ENCODE assay signal across 8 mouse cellular contexts in the genomic region with DNA sequence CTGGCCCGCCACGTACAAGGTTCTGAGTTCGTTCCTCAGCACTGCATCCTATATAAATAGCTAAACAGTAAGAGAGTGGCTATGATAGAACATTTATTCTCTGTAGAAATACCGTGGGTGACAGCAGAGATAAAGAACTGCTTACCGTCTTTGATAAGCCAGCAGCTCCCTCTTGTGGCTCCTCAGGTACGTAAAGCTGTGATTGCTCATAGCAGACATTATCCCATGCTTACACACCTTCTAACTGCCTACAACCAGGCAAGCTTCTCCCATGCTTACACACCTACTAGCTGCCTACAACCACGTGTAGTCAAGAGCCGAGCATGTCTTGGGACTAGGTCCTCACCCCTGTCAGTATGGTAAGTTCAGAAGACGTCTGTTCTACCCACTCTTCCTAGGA. TPM values are rescaled to one million over a fixed set of nuclear protein-coding genes. Genes with fewer than 3 reads are reported as not detected.
DNase-seq lines count a peak whose midpoint lies in the region; ATAC-seq and TF ChIP-seq lines count a peak whose summit lies in the region.

No protein-coding gene starts in this region.

- peak; percentile 81 for TF ChIP-seq CTCF in lung, embryonic 14.5 days (IDR thresholded peaks at IDR 0.05; ENCODE audit: low read depth)

- peak; percentile 55 for DNase-seq in forebrain, embryonic 11.5 days (ENCODE audit: low spot score)
- DNase-seq in adrenal gland, adult (ENCODE audit: inconsistent age in 2 of 2, low spot score in 1 of 2) = peak; percentile 54 to 87
- peak; percentile 77 for DNase-seq in embryo, embryonic 10.5 days (ENCODE audit: low spot score)
- peak; percentile 57 to 69 for DNase-seq in heart, postnatal 14 days
- DNase-seq in layer of hippocampus, adult 18-20 months (ENCODE audit: low spot score in 2 of 2) = peak; percentile 43 to 83
- DNase-seq in lung, embryonic 14.5 days = peak; percentile 81
- peak; percentile 52 to 66 for DNase-seq in right cerebral cortex, postnatal 36 days (ENCODE audit: low spot score in 2 of 2)

- no peak overlapping the region for H3K4me3 ChIP-seq in forebrain, embryonic 11.5 days (ENCODE audit: low read depth, low read length)
- no peak overlapping the region for H3K4me3 ChIP-seq in forebrain, embryonic 12.5 days (replicated peaks)
- H3K4me3 ChIP-seq in lung, embryonic 14.5 days (ENCODE audit: low read depth, low read length) = no peak overlapping the region

- no peak overlapping the region for H3K4me2 ChIP-seq in forebrain, embryonic 11.5 days (ENCODE audit: low read depth, low read length, severe bottlenecking)
- H3K4me2 ChIP-seq in forebrain, embryonic 12.5 days = no peak overlapping the region
- H3K4me2 ChIP-seq in lung, embryonic 14.5 days = no peak overlapping the region

- no peaks in the 10 kb centered on the region for H3K36me3 ChIP-seq in forebrain, embryonic 11.5 days (ENCODE audit: control insufficient read depth, insufficient read depth, low read length)
- no peaks in the 10 kb centered on the region for H3K36me3 ChIP-seq in forebrain, embryonic 12.5 days (replicated peaks)
- H3K36me3 ChIP-seq in lung, embryonic 14.5 days (ENCODE audit: insufficient read depth) = no peaks in the 10 kb centered on the region

- no peaks in the 10 kb centered on the region for H3K4me1 ChIP-seq in forebrain, embryonic 11.5 days (replicated peaks; ENCODE audit: control insufficient read depth, insufficient read depth, low read length)
- H3K4me1 ChIP-seq in forebrain, embryonic 12.5 days = no peaks in the 10 kb centered on the region
- H3K4me1 ChIP-seq in lung, embryonic 14.5 days (ENCODE audit: insufficient read depth) = no peaks in the 10 kb centered on the region

- H3K27ac ChIP-seq in forebrain, embryonic 11.5 days (ENCODE audit: low read depth, low read length) = no peak overlapping the region
- no peak overlapping the region for H3K27ac ChIP-seq in forebrain, embryonic 12.5 days
- no peak overlapping the region for H3K27ac ChIP-seq in lung, embryonic 14.5 days (ENCODE audit: low read depth)

- no peaks in the 10 kb centered on the region for H3K9me3 ChIP-seq in forebrain, embryonic 11.5 days (ENCODE audit: control insufficient read depth, low read length)
- no peaks in the 10 kb centered on the region for H3K9me3 ChIP-seq in forebrain, embryonic 12.5 days
- H3K9me3 ChIP-seq in lung, embryonic 14.5 days (ENCODE audit: low read depth, low read length) = no peaks in the 10 kb centered on the region

- WGBS in forebrain, embryonic 11.5 days = 31% methylated on average over 9 of the region's 9 CpGs
- WGBS in forebrain, embryonic 12.5 days = 24% methylated on average over 9 of the region's 9 CpGs
- 17% methylated on average over 9 of the region's 9 CpGs for WGBS in lung, embryonic 14.5 days

- no peaks in the 10 kb centered on the region for H3K27me3 ChIP-seq in forebrain, embryonic 11.5 days (ENCODE audit: control insufficient read depth, insufficient read depth, low read length)
- peaks cover 3% of the 10 kb centered on the region; the same call in 1 of the 2 replicates for H3K27me3 ChIP-seq in forebrain, embryonic 12.5 days
- H3K27me3 ChIP-seq in lung, embryonic 14.5 days (ENCODE audit: insufficient read depth, low read length) = no peaks in the 10 kb centered on the region

- ATAC-seq in forebrain, embryonic 11.5 days (replicated peaks; ENCODE audit: low FRiP score) = no peak
- no peak for ATAC-seq in forebrain, embryonic 12.5 days (ENCODE audit: low FRiP score)
- ATAC-seq in lung, embryonic 14.5 days (ENCODE audit: insufficient read depth) = no peak; the same call in 1 of the 2 replicates

- H3K9ac ChIP-seq in forebrain, embryonic 11.5 days (ENCODE audit: low read length) = no peak overlapping the region
- no peak overlapping the region for H3K9ac ChIP-seq in forebrain, embryonic 12.5 days
- no peak overlapping the region for H3K9ac ChIP-seq in lung, embryonic 14.5 days

- intact Hi-C loops in heart, postnatal 14 days (cut with DNase I) = loop anchor here (2.0 kb wide), 1 partner anchor 61 kb away; no protein-coding TSS in a partner anchor

RNA-seq across cellular contexts. Expression of a gene that starts 7.5 kb away (rescaled TPM):
- not detected in 2 replicates for polyA plus RNA-seq in forebrain, embryonic 11.5 days (2014; fragmentation: Nextera tagmentation; extraction: Ambion mirVana)
- polyA plus RNA-seq in forebrain, embryonic 12.5 days (2016; fragmentation: Nextera tagmentation; extraction: Ambion mirVana) = not detected in 2 replicates
- not detected for total RNA-seq in heart, postnatal 14 days (2021)
- total RNA-seq in layer of hippocampus, adult 18-20 months (2021) = under 1 TPM; 0.20 TPM
- not detected in 2 replicates for polyA plus RNA-seq in lung, embryonic 14.5 days (2014; fragmentation: Nextera tagmentation; extraction: Ambion mirVana)

RNA-seq across cellular contexts. Expression of a gene that starts 16.4 kb away (rescaled TPM):
- polyA plus RNA-seq in forebrain, embryonic 11.5 days (2014; fragmentation: Nextera tagmentation; extraction: Ambion mirVana) = not detected in 2 replicates
- not detected in 2 replicates for polyA plus RNA-seq in forebrain, embryonic 12.5 days (2016; fragmentation: Nextera tagmentation; extraction: Ambion mirVana)
- not detected for total RNA-seq in heart, postnatal 14 days (2021)
- not detected for total RNA-seq in layer of hippocampus, adult 18-20 months (2021)
- polyA plus RNA-seq in lung, embryonic 14.5 days (2014; fragmentation: Nextera tagmentation; extraction: Ambion mirVana) = not detected in 2 replicates

RNA-seq across cellular contexts. Expression of a gene that starts 38.2 kb away (rescaled TPM):
- 28.7 and 33.2 TPM in 2 replicates for polyA plus RNA-seq in forebrain, embryonic 11.5 days (2014; fragmentation: Nextera tagmentation; extraction: Ambion mirVana)
- polyA plus RNA-seq in forebrain, embryonic 12.5 days (2016; fragmentation: Nextera tagmentation; extraction: Ambion mirVana) = 25.7 and 33.3 TPM in 2 replicates
- total RNA-seq in heart, postnatal 14 days (2021) = 10 to 100 TPM; 10.5 to 11.7 TPM
- total RNA-seq in layer of hippocampus, adult 18-20 months (2021) = 10 to 100 TPM; 20.2 to 21.1 TPM
- 18.8 and 21.4 TPM in 2 replicates for polyA plus RNA-seq in lung, embryonic 14.5 days (2014; fragmentation: Nextera tagmentation; extraction: Ambion mirVana)

RNA-seq across cellular contexts. Expression of a gene that starts 38.4 kb away (rescaled TPM):
- polyA plus RNA-seq in forebrain, embryonic 11.5 days (2014; fragmentation: Nextera tagmentation; extraction: Ambion mirVana) = 20.2 and 23.3 TPM in 2 replicates
- polyA plus RNA-seq in forebrain, embryonic 12.5 days (2016; fragmentation: Nextera tagmentation; extraction: Ambion mirVana) = 21.7 and 26.6 TPM in 2 replicates
- total RNA-seq in heart, postnatal 14 days (2021) = 1 to 10 TPM; 8.8 to 9.2 TPM
- total RNA-seq in layer of hippocampus, adult 18-20 months (2021) = 1 to 10 TPM; 6.3 to 6.9 TPM
- polyA plus RNA-seq in lung, embryonic 14.5 days (2014; fragmentation: Nextera tagmentation; extraction: Ambion mirVana) = 21.6 and 21.8 TPM in 2 replicates
